Mouse (Mus musculus): ENCODE data around the gene Arf6.

GRCm38 (mm10) chr12:69384606-69385005, 12.7 kb downstream of the Arf6 start:
- TF ChIP-seq CTCF (IDR thresholded peaks at IDR 0.05) (no peak), EP300 (IDR thresholded peaks at IDR 0.05) (no peak)
